Mouse (Mus musculus) hindbrain, embryonic 16.5 days (tissue): Measurements from ENCODE around the gene Raet1e. TPM values are rescaled to one million over a fixed set of nuclear protein-coding genes. Genes with fewer than 3 reads are reported as not detected.
"Not testable (repeated sequence)": the region's sequence is repeated elsewhere in the genome, so short reads cannot be mapped to it uniquely, and the experiment has no call there.

Experiments
- ATAC-seq: fragments of 200-750 bp; cut with Nextera tagmentation; 2 replicates; pipeline ENCODE4 v1.8.0; 2017; ENCODE audit warnings: moderate TSS enrichment, moderate library complexity
- H3K27ac ChIP-seq: fragments of 300-500 bp; sonication (generic); 2 replicates; pipeline ENCODE4 v1.5.1; 2014; ENCODE audit warnings: low read depth, mild to moderate bottlenecking, control low read depth, low read length, moderate library complexity
- H3K27me3 ChIP-seq: fragments of 300-500 bp; sonication (generic); replicated peaks from 2 replicates; pipeline ENCODE4 v1.6.1; 2014; ENCODE audit warnings: low read length; ENCODE audit not compliant: control insufficient read depth, insufficient read depth
- H3K36me3 ChIP-seq: fragments of 300-500 bp; sonication (generic); 2 replicates; pipeline ENCODE4 v1.6.1; 2014; ENCODE audit warnings: mild to moderate bottlenecking, low read length, moderate library complexity, mixed read lengths; ENCODE audit not compliant: control insufficient read depth, insufficient read depth
- H3K4me1 ChIP-seq: fragments of 300-500 bp; sonication (generic); 2 replicates; pipeline ENCODE4 v1.6.1; 2014; ENCODE audit warnings: low read depth, low read length; ENCODE audit not compliant: control insufficient read depth, insufficient read depth
- H3K4me2 ChIP-seq: fragments of 300-500 bp; sonication (generic); 2 replicates; pipeline ENCODE4 v1.6.1; 2014; ENCODE audit warnings: mild to moderate bottlenecking, low read length, control low read depth, moderate library complexity
- H3K4me3 ChIP-seq: fragments of 300-500 bp; sonication (generic); 2 replicates; pipeline ENCODE4 v1.5.1; 2014; ENCODE audit warnings: mild to moderate bottlenecking, low read length, control low read depth, moderate library complexity
- H3K9ac ChIP-seq: fragments of 300-500 bp; sonication (generic); 2 replicates; pipeline ENCODE4 v1.6.1; 2014; ENCODE audit warnings: low read depth, mild to moderate bottlenecking, control low read depth, low read length, moderate library complexity
- H3K9me3 ChIP-seq: fragments of 300-500 bp; sonication (generic); 2 replicates; pipeline ENCODE4 v1.6.1; 2014; ENCODE audit warnings: mild to moderate bottlenecking, low read length, moderate library complexity; ENCODE audit not compliant: control insufficient read depth
- WGBS: fragments of 180-500 bp; shearing (Covaris S2); extraction: QIAGEN DNeasy Blood & Tissue Kit; methylation state at CpG from one replicate; pipeline ENCODE4 v1.1.7; 2014; 5-methylcytosine and 5-hydroxymethylcytosine counted together
- polyA plus RNA-seq: library from polyadenylated mRNA; unstranded; fragments of >200 nt; fragmentation: Nextera tagmentation; extraction: Ambion mirVana; gene quantifications from 2 replicates; pipeline ENCODE4 v1.2.1, GENCODE M21; 2015

Raet1e gene
- 0.30 and 0.85 TPM in 2 replicates for polyA plus RNA-seq

GRCm38 (mm10) chr10:22158310-22158999 lies at the start of gene Raet1e, which contains the start of gene H60b:
Gene Raet1e (plus strand): TSS chr10:22158569.
Gene H60b (plus strand): TSS chr10:22158586.
- Histone ChIP-seq H3K27me3 (peaks cover 29% of the 10 kb centered on the region), H3K4me3 (peak within 1 kb of the TSS; percentile 32), H3K4me2 (peak within 1 kb of the TSS; percentile 50)
- H3K9me3 ChIP-seq, H3K36me3 ChIP-seq, H3K9ac ChIP-seq, H3K4me1 ChIP-seq, H3K27ac ChIP-seq: not testable (repeated sequence)
- WGBS: under 1% methylated on average over 46 of the region's 48 CpGs
- ATAC-seq: peak; percentile 73

- Histone ChIP-seq H3K27me3 (no peaks in the 10 kb centered on the region), H3K36me3 (no peaks in the 10 kb centered on the region), H3K27ac (no peak overlapping the region), H3K9me3 (no peaks in the 10 kb centered on the region), H3K9ac (peak overlapping the region; percentile 66), H3K4me1 (no peaks in the 10 kb centered on the region), H3K4me2 (peak overlapping the region; percentile 66), H3K4me3 (peak overlapping the region; percentile 44)
- ATAC-seq: peak; percentile 92
- 2% methylated on average over 19 of the region's 19 CpGs for WGBS
Measured at GRCm38 (mm10) chr10:22140665-22141280, 17.6 kb upstream of the Raet1e start.

- H3K9me3 ChIP-seq, H3K4me3 ChIP-seq, H3K27me3 ChIP-seq, H3K27ac ChIP-seq, H3K4me2 ChIP-seq, H3K9ac ChIP-seq, H3K4me1 ChIP-seq, ATAC-seq, H3K36me3 ChIP-seq: not testable (repeated sequence)
- WGBS: 93% methylated on average over 1 of the region's 1 CpGs
Measured at GRCm38 (mm10) chr10:22142194-22142593, 16.2 kb upstream of the Raet1e start.

DNA sequence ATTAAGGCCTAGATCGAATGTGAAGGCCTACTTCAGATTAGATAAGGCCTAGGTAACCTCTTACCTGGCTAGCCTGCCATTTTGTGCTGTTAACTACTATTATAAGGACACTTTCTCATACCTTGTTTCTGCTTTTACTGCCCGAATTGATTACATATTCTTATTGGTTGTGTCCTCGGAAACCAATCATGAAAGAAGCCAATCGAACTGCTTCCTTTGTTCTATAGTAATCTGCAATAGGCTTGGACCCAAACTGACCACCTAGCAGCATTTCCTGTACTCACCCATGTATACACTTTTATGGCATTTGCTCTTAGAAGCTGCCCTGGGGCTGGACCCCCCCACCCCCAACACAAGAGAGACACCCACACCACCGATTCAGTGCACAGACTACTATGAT lies 15.4 kb upstream of the Raet1e start:
- Histone ChIP-seq H3K4me3 (no peak overlapping the region), H3K4me1 (no peaks in the 10 kb centered on the region), H3K9me3 (no peaks in the 10 kb centered on the region), H3K36me3 (no peaks in the 10 kb centered on the region), H3K27ac (no peak overlapping the region), H3K27me3 (no peaks in the 10 kb centered on the region), H3K4me2 (no peak overlapping the region), H3K9ac (no peak overlapping the region)
- WGBS: 79% methylated on average over 5 of the region's 5 CpGs
- ATAC-seq: no peak

DNA sequence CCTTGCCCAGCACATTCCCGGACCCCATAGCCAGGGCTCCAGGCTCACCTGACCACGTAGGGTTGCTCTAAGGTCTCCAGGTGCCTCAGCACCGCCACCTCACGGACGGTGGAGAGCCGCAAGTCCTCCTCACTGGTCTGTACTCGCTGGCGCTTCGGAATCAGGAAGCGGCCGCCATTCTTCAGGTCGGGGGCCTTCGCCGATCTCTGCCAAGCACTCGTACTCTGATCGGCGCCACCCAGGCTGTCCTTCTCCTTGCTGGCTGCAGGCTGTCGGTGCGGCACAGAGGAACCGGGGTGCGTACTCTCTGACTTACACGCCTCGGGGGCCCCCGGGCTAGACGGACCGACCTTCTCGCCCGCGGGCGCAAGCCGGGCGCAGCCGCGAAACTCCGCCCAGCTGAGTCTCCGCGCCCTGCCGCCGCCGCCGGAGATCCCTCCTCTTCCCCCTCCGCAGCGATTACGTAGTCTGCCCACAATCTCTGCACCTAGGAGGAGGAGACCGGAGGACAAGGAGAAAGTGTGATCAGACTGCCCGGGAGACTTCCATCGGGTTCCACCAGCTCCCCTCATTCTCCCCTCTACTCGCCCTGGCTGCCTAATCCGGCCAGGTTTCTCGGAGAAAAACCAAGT lies 9.8 kb upstream of the Raet1e start:
- Histone ChIP-seq H3K4me3 (peak overlapping the region; percentile 56), H3K27ac (no peak overlapping the region), H3K4me2 (peak overlapping the region; percentile 86), H3K36me3 (no peaks in the 10 kb centered on the region), H3K9ac (peak overlapping the region; percentile 60), H3K9me3 (no peaks in the 10 kb centered on the region), H3K27me3 (peaks cover 6% of the 10 kb centered on the region), H3K4me1 (peaks cover 9% of the 10 kb centered on the region; the same call in 1 of the 2 replicates)
- peak; percentile 73 for ATAC-seq
- under 1% methylated on average over 29 of the region's 50 CpGs for WGBS

- Histone ChIP-seq H3K4me2 (peak within 1 kb of the TSS; percentile 86), H3K9me3 (no peaks in the 10 kb centered on the region), H3K4me3 (peak within 1 kb of the TSS; percentile 56), H3K36me3 (no peaks in the 10 kb centered on the region), H3K9ac (peak within 1 kb of the TSS; percentile 60), H3K27me3 (peaks cover 6% of the 10 kb centered on the region), H3K4me1 (peaks cover 9% of the 10 kb centered on the region; the same call in 1 of the 2 replicates), H3K27ac (no peak within 1 kb of the TSS)
- under 1% methylated on average over 37 of the region's 37 CpGs for WGBS
- ATAC-seq: peak; percentile 38; the same call in 1 of the 2 replicates
Measured at GRCm38 (mm10) chr10:22149073-22149690, 9.2 kb upstream of the Raet1e start, which contains the start of gene E030030I06Rik. Gene E030030I06Rik (minus strand): TSS chr10:22149270.

DNA sequence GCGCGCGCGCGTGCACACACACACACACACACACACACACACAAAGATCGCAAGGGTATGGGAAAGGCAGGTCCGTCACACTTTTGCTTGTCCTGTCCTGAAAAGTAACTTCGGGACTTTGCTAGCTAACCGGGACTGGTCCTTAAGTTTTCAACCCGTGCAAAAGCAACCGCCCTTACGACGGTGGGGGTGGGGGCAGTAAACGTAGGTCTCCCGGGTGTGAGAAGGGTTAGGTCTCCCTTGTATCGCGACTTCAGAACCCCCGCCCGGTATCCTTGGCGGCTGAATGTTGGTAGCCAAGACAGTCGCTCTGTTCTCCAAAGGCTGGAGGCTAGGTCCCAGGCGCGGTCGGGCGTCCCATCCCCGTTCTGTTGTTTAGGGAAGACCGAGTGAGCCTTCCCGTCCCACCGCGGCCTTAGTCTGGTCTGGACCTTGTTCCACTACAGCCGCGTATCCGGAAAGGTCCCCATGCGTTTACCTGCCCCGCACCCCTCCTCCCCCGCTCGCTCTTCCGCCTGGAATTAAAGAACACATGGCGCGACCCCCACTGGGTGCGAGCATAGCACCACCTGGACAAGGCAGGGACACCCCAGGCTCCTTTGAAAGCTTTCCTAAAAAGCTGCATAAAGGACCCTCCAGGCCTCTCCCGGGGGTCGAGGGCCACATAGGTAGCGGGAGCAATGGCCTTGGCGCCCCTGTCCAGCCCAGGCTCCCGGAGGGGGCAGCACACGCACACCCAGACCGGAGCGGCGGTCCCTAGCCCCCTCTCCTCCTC lies 8.5 kb upstream of the Raet1e start:
- peaks cover 9% of the 10 kb centered on the region; the same call in 1 of the 2 replicates for H3K4me1 ChIP-seq
- H3K9me3 ChIP-seq: no peaks in the 10 kb centered on the region
- WGBS: under 1% methylated on average over 50 of the region's 50 CpGs
- H3K36me3 ChIP-seq: no peaks in the 10 kb centered on the region
- H3K27ac ChIP-seq: no peak overlapping the region
- no peak overlapping the region for H3K9ac ChIP-seq
- peak; percentile 4; the same call in 1 of the 2 replicates for ATAC-seq
- peak overlapping the region; percentile 56 for H3K4me3 ChIP-seq
- peaks cover 6% of the 10 kb centered on the region for H3K27me3 ChIP-seq
- H3K4me2 ChIP-seq: peak overlapping the region; percentile 86

DNA sequence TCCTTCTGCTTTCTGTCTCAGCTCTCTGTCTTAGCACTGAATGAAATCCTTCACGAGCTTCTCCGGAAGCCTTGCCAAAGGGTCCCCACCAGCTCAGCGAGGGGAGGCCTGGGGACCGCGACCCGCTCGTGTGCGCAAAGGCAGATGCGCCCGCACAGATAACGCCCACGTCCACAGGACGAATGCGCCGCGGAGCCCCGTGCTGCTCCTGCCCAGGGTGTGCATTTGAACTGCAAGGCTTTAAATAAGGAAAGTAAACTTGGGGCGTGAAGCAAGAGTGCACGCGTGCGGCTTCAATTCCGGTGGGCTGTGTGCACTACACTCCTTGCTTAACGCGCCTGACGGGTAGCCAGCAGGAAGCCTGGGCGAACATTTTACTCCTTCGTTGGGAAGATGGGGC lies 7.8 kb upstream of the Raet1e start:
- no peaks in the 10 kb centered on the region for H3K36me3 ChIP-seq
- H3K27ac ChIP-seq: no peak overlapping the region
- peak overlapping the region; percentile 86 for H3K4me2 ChIP-seq
- H3K4me3 ChIP-seq: no peak overlapping the region
- H3K9ac ChIP-seq: no peak overlapping the region
- H3K9me3 ChIP-seq: no peaks in the 10 kb centered on the region
- H3K27me3 ChIP-seq: peaks cover 12% of the 10 kb centered on the region
- ATAC-seq: no peak
- H3K4me1 ChIP-seq: peaks cover 9% of the 10 kb centered on the region; the same call in 1 of the 2 replicates
- under 1% methylated on average over 27 of the region's 27 CpGs for WGBS
